Mouse (Mus musculus): ENCODE results near the gene Dennd4a. TPM values are rescaled to one million over a fixed set of nuclear protein-coding genes. Genes with fewer than 3 reads are reported as not detected.

Gene Dennd4a
- polyA plus RNA-seq (2017; shearing (Covaris generic)): 10 to 100 TPM; 20.4 to 25.2 TPM

DNA sequence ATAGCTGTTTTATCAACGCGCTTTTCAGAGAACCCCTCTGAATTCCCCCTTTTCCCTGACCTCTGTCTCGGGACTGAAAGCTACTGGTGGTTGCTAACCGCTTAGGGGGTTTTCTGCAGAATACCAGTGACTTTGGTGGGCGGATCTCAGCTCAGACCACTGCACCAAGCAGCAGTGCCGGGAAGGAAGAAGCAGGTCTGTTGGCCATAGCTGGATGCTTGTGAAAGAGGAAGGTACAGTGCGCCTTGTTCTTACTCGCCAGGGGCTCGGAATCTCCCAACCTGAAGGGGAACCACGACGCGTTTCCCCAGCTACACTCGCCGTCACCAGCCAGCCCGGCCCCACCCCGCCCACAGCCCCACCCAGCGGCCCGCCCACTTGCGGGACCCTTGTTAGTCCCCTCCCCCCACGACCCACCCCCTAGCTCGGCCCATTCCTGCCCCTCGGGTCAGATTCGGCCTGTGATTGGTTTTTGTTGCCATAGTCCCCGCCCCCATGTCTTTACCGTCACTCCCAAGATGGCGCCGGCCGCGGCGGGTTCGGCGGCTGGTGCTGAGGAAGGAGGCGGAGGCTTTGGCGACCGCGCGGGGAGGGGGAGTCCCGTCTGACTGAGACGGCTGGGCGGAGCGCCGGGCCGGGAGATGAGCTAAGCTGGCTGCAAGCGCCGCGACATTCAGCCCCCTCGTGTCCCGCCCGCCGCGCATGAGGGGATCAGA lies at the start of gene Dennd4a:
TSS of gene Dennd4a (plus strand) at position 519 of the 716 bp plus-strand sequence.

DNA sequence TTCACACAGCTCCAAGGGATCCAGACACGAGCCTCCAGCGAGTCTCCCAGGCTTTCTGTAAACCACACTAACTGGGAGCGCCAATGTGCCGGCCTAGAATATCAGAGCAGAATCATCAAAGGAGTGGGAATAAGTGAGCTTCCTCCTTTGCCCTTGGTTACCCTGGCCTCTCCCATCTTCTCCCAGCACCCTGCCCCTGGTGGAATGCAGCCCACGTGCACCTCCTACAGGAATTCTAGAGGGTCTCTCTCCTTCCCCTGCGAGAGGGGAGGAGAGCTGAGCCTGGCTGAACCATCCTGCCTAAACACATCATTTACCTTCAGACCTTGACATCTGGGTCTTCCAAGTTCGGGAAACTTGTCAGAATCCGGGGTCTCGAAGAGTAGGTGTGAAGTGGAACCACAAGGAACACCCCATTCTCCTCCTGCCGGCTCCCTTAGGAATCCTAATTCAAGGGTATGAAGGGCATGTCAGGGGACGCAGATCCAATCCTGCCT lies 140.1 kb downstream of the Dennd4a start, which contains the start of gene Slc24a1:
TSS of gene Slc24a1 (minus strand) at position 447 of the 497 bp plus-strand sequence.

DNA sequence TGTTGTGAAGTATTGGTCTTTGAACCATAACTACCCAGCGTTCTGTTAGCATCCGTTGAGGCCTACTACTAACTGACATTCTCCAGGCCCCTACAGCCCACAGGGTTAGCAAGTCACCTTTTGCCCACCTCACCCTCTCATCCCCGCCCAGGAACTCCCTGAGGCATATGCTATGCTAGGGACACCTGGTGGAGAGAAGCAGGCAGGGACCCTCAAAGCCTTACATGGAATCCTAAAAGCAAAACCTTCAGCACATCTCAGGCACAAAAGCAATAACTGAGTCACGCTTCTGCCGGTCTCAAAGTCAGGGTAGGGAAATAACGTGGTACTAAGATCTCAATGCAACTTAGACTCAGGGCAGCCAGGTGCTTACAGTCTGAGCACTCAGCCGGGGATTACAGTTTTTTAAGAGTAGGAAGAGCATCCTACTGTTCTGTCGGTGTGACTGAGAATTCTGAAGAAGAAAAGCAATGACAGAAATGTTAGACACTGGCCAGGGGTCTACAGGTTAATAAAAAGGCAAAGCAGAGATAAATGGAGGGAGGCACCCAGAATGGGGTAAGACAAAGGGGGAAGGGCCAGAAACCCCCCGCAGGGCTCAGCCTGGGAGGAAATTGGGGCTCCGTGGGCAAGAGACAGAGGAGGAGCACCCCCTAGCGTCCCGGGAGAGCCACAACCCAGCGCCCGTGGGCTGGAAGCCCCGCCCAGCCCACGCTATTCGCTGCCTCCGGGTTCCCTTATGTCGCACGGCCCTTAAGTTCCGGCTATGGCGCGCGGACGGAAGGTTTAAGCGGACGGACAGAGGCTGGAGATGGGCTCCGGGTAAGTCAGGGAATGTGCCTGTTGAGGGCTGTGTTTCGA lies 149.2 kb downstream of the Dennd4a start, which contains the start of gene Ints14:
TSS of gene Ints14 (plus strand) at position 789 of the 861 bp plus-strand sequence.

Other genes starting within 250 kb of the Dennd4a start
- 100 to 1,000 TPM; 267 to 303 TPM for gene Rab11a, start 73.6 kb upstream of the Dennd4a start, polyA plus RNA-seq (2017; shearing (Covaris generic))
- gene Slc24a1, start 140.3 kb downstream of the Dennd4a start, polyA plus RNA-seq (2017; shearing (Covaris generic)): under 1 TPM; 0.07 to 0.77 TPM
- gene Ints14, start 149.6 kb downstream of the Dennd4a start, polyA plus RNA-seq (2017; shearing (Covaris generic)): 10 to 100 TPM; 37.2 to 51.1 TPM
- 100 to 1,000 TPM in 1 of 2 experiments, 10 to 100 TPM in 1; 91.7 to 171 TPM for gene Hacd3, start 210.4 kb downstream of the Dennd4a start, polyA plus RNA-seq (2017; shearing (Covaris generic))
- 10 to 100 TPM; 62.1 to 79.4 TPM for gene Dpp8, start 221.1 kb downstream of the Dennd4a start, polyA plus RNA-seq (2017; shearing (Covaris generic))